Mouse (Mus musculus) adrenal gland, adult (tissue): ENCODE data around the gene Myl6b.
"Not testable (repeated sequence)": the region's sequence is repeated elsewhere in the genome, so short reads cannot be mapped to it uniquely, and the experiment has no call there.

ENCODE experiments used
- DNase-seq, 2 experiments: peaks; one replicate each; pipeline ENCODE4 v3.0.0; 2022 to 2023; ENCODE audit warnings: low spot score in 1 of 2; ENCODE audit not compliant: inconsistent age in 2 of 2

Gene Myl6b

DNA sequence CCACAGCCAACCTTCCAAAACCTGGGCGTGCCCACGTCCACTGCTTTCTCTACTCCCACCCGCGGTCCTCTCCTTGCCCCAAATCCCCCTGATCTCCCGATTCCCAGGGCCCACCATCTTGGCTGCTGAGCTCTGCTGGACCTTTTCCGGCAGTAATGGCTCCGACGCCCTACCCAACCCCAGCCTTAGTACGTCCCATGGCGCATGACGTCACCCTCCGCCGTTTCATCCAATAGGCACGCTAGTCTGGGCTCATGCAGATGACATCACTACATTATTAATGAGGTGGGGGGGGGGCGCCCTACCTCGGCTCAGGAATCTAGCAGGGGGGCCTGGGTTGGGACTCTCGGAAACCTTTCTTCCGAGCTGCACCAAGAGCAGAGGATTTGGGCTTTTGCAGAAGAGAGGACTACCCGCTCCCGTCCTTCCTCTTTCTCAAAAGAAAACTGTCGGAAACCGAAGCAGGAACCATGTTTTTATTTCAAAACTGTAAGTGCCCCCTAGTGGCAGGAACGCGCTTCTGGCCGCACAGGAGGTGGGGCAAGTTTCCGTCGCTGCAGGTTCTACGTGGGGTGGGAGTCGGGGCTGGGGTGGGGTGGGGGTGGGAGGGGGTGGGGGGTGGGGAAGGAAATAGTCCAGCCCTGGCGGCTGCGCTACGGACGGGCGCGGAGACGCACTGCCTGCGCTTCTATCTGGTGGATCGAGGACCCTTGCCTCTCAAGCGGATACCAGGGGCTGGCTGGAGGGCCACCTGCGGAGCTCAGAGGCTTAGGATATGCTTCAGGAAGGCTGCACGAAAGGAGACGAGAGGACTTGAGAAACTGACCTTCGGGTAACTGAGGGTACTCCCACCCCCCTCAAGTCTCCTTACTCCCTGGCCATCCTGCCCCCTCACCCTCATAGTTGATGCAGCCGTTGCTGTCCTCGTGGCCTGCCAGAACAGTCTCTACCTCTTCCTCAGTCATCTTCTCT lies 4.5 kb downstream of the Myl6b start, which contains the start of gene Myl6:
Myl6 (minus strand) TSS at position 451 of the 972 bp plus-strand sequence.
- peak; percentile 98 to 99 for DNase-seq

DNA sequence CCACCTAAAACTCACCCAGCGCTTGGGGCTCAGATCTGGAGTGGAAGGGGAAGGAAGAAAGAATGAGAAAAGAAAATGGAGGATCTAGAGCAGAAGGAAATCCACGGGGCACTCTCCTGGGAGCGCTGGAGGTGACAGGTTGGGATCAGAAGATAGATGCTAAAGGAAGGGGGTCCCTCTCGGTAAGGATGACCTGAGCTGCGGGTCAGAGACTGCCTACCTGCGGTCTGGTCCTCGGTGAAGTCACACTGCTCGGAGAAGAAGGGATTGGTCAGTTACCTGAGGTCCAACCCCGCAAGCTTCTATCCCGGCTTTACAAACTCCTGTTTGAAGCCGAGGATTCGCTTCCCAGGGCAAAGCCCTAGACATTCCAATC lies 5.2 kb downstream of the Myl6b start:
- DNase-seq: no peak

DNA sequence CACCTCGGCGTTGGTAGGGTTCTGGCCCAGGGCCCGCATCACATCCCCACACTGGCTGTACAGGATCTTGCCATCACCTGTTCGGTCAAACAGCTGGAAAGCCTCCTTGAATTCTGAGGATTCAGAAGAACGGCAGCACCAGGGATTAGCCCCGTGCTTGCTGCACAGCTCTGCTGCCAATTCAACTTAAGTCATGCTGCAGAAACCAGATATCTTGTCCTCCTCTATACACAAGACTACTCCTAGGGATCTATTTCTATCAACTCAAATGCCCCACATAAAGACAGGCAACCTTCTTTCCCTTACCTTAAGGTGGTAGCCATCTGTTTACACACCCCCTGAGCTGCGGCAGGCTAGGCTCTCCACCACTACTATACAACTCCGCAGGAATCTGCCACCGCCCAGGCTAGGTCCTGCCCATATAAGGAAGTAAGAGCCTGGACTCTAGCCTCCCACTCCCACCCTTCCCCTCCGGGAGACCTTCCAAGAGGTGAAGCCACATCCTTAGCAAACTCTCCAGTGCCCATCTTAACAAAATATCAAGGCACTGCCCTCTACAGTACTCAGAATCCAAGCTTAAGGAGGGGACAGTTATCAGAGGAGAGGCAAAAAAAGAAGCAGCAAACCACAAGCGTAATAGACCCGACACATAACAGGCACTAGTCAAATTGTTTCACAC lies 5.7 kb downstream of the Myl6b start:
- peak; percentile 75 to 88 for DNase-seq

DNA sequence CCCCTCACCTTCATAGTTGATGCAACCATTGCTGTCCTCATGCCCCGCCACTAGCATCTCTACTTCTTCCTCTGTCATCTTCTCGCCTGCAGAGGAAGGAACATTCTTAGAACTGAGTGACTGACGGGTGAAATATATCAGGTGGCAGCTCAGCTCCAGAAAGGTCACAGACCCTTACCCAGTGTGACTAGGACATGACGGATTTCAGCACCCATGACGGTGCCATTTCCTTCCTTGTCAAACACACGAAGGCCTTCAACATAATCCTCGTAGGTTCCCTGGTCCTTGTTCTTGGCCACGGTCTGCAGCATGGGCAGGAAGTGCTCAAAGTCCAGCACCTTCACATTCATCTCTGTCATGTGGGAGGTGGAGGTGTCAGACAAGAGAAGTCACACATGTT lies 6.4 kb downstream of the Myl6b start:
- not testable (repeated sequence) for DNase-seq

DNA sequence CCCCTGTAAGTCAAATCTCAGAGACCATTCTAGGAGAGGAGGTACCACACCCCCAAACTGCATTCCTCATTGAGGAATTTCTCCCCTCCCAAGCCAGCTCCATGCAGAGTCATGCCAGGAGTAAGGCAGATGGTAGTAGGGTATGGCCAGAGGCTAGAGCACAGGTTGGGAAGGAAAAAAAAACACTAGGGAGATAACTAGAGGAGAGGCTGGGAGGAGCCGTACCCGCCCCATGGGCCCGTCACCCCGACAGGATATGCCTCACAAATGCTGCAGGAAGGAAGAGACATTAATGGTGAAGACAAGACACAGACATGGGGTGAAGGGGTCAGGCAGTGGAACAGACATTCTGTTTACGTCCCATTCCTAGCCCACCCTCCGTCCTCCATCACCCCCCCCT lies 7.0 kb downstream of the Myl6b start:
- DNase-seq: peak; percentile 60 to 76

DNA sequence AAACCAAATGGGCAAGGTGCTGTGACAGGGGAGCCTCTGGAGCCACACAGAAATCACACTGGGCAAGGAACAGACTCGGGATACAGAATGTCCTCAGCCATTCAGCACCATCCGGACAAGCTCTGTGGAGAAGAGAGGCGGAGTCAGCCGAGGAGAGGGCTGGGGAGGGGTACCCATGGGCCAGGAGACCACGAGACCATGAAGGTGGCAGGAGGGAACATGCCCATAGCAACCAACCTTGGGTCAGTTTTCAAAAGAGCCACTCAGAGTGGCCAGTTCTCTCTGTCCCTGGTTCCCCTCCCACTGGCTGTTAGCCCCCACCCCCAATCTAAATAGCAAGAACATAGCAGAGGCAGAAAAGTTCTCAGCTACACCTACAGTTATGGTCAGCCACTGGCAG lies 7.6 kb downstream of the Myl6b start:
- peak in 1 of 2 experiments; percentile 51 for DNase-seq

DNA sequence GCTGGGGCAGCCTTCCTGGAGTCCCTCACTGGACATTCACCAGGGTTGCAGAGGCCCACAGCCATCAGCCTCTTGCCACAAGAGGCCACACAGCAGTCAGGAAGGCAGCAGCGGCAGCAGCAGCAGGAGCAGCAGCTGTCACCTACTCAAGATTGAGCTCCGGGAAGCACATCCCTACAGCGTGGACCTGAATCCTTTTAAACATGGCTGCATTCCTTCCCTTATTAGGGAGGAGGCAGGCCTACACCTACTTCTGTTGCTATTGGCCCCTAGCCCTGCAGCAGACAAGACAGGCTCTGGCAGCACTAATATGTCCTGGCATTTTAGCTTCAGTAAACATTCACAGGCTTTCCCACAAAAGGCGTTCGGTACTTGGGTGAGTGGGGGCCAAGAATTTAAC lies 8.3 kb downstream of the Myl6b start:
- peak in 1 of 2 experiments; percentile 55 for DNase-seq

DNA sequence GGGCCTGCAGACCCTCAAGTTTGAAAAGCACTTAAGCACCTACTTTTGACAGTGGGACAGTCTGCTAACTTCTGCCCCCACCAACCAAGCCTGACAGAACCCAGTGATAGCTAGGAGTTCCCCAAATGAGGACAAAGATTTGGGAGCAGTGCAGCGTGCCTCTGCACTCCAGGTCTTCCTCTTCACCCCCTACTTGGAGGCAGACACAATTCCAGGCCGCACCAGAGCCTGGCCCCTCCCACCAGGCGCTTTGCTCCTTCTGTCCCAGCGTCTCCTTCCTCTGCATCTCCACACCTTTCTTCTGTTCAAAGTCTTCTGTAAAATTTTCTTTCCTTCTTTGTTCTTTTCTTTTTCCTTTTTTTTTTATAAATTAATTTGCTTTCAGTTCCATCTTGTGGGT lies 8.7 kb downstream of the Myl6b start:
- peak; percentile 34 to 57 for DNase-seq

DNA sequence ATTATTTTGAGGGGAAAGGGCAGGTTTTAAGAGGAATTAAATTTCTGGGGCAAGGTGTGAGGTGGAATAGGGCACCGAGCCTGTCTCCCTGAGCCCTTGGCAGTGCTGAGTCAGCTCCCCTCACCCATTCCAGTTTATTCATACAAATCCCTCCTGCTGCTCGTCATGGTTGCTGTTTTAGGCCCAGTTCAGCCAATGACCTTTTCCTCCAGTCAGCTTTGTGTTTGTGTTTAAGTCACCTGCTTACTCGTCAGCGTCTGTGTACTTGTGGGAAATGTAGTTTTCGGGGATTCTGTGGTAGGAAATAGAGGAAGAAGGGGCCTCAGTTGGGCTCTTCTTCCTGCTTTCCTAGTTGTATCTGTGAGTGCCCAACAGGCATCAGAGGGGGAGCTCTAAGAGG lies 9.1 kb downstream of the Myl6b start:
- DNase-seq: peak; percentile 61 to 73

DNA sequence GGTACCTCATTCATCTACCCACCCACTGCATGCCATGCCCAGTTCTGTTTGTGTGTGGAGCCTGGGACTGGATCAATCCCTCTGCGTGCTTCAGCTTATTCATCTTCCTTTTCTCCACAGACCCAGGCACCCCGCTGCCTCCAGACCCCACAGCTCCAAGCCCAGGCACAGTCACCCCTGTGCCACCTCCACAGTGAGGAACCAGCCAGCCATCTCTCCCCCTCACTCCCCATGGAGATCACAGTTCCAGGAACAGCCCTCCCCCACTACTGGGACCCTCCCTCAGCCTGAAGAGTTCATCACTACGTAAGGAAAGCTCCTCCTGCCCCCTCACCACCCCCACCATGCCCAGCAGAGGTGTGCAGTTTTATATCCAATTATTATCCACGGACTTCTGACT lies 9.7 kb downstream of the Myl6b start:
- DNase-seq: peak; percentile 34 to 53

DNA sequence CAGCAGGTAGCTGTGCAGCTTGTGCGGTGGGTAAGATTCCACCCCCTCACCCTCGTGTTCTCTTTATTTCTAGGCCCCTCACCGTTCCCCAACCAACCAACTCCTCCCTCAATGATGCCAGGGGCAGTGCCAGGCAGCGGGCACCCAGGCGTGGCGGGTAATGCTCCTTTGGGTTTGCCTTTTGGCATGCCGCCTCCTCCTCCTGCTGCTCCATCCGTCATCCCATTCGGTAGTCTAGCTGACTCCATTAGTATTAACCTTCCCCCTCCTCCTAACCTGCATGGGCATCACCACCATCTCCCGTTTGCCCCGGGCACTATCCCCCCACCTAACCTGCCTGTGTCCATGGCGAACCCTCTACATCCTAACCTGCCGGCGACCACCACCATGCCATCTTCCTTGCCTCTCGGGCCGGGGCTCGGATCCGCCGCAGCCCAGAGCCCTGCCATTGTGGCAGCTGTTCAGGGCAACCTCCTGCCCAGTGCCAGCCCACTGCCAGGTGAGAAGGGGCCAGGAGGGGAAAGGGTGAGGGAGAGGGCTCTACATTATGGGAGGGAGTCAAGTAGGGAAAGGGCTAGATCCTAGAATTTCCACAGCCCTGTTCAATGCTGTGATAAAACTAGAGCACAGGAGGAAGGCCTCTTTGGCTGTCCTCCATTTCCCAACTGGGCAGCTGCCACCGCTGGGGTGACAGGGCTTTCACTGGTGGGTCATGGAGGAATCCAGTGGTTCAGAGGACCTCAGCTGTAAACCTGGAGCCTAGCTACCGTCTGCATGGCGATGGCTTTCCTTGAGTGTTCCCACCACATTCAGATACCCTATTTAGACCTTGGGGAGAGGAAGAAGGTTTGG lies 10.4 kb downstream of the Myl6b start:
- peak in 1 of 2 experiments; percentile 58 for DNase-seq

DNA sequence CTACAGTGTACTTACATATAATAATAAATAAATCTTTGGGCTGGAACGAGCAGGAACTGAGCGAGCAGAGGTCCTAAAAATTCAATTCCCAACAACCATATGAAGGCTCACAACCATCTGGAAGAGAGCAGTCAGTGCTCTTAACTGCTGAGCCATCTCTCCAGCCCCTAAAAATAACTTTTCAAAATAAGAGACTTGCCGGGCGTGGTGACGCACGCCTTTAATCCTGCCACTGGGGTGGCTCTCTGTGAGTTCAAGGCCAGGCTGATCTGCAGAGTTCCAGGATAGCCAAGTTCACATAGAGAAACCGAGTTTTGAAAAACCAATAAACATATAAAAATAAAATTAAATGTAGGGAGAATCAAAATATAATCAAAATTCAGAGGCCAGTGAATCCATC lies 12.1 kb downstream of the Myl6b start:
- DNase-seq: peak; percentile 80 to 85

DNA sequence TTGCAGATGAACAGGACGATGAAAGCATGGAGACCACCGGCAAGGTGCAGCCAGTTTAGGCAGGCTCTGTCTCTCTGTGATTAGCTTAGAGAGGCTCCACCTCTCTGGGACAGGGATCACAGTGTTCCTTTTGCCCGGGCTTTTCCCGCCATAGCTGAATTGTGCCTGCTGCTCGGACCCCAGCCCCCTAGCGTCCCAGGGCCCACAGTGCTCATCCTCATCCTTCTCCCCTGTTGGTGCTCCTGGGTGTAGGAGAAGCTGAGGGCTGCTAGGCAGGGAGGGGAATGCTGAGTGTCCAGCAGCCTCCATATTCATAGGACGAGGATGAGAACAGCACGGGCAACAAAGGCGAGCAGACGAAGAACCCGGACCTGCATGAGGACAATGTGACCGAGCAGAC lies 24.1 kb downstream of the Myl6b start:
- DNase-seq: no peak

DNA sequence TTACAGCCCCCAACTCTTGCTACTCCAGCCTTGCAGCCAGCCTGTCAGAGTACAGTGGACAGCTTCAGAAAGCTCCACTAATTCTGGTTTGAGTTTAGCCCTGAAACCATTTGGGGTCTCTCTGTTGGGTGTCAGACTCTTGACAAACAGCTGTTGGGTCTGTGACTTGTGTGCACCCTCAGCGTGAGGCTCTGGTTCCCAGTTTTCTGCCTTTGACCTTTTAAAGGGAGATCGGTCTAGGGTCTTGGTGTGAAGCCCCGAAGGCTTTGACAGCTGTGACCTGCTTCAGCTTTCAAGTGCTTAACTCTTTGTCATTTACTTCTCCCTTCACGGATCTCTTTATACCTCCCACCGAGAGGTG lies 38.2 kb downstream of the Myl6b start:
- peak in 1 of 2 experiments; percentile 50 for DNase-seq

DNA sequence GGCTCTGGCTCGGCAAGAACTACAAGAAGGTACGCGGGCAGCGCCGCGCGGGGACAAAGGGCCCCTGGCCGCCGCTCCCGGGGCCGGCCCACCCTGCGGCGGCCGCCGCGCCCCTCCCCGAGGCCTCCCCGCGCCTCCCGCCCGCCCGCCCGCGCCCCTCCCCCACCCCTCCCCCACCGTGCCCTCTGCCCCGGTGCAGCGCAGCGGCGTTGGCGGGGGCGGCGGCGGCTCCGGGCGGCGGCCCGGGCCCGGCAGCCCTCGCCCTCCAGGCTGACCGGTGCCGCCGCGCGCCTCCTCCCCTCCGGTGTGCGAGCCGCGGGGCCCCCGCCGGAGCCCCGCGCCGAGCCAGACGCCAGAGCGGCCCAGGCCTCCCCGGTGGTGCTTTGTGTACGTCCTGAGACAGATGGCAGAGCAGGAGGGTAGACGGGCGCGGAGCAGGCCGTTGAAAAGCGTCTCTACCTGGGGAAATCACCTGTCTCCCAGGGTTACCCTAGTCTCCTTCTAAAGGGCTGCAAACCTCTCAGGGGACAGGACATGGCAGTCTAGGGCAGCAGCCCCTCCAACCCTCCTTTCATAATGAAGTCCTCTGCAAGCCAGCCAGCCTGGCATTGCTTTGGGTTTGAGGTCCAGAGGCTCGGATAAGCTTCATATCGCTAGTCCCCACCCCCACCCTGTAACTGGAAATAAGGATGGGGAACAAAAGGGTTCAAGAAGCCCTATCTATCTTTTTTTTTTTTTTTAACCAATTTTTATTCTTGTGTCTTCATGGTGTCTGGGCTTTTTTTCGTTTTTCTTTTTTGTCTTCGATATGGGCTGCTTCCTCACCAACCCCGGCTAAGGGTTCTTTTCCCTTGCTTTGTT lies 38.8 kb downstream of the Myl6b start:
- peak; percentile 60 to 84 for DNase-seq

DNA sequence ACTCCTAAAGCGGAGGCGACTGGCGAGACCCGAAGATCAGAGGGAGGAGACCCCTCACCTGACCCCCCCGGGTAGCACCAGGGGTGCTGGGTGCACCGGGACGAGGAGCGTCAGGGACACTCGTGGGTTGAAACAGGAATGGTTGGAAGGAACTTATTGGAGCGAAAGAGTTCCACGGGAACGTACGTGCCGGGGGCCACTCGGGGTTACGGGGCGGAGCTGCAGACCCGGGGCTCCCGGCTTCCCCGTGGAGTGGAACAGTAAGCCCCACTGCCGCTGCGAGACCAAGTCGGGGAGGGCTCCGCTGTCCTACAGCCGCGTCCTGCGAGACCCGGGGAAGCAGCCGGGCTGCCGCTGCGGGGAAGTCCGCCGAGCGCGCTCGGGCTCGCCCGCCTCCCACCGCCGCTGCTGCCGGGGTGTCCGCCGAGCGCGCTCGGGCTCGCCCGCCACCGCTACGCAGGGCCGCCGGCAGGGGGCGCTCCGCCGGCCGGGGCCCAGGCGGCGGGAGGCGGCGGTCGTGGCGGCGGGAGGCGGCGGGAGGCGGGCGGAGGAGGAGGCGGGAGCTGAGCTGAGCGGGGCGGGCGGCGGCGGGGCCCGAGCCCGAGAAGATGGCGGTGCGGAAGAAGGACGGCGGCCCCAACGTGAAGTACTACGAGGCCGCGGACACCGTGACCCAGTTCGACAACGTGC lies 39.6 kb downstream of the Myl6b start, which contains the start of gene Smarcc2:
Smarcc2 (plus strand) TSS at position 530 of the 690 bp plus-strand sequence.
- peak; percentile 91 to 95 for DNase-seq

DNA sequence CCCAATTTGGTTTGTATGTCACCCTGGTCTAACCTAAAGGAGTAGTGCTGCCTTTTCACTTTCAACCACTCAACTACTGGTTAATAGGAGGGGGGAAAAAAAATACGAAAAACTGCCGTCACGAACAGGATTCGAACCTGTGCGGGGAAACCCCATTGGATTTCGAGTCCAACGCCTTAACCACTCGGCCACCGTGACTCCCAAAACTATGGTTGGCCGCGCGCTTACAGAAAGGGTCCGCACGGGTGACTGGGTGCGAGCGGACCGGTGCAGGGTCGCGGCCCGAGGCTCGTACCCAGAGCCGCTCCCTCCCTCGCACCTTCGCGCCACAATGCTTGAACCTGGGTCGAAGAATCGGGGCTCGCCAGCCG lies 40.2 kb downstream of the Myl6b start:
- DNase-seq: peak; percentile 91 to 99

DNA sequence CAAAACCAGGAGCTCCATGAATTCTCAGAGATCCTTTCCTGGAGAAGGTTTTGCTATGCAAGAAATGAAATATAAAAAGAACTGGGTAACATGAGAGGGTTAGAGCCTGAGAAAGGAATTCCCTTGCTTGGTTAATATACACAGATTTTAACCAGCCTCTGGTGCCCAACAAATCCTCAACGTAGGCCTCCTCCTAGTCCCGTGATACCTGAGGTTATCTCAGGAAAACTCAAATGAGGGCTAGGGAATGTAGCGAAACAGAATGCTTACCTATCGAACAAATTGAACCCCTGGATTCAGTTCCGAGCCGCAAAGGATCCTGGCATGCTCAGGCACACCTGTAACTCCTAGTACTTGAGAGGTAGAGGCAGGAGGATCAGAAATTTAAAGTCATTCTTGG lies 40.8 kb downstream of the Myl6b start:
- no peak for DNase-seq

DNA sequence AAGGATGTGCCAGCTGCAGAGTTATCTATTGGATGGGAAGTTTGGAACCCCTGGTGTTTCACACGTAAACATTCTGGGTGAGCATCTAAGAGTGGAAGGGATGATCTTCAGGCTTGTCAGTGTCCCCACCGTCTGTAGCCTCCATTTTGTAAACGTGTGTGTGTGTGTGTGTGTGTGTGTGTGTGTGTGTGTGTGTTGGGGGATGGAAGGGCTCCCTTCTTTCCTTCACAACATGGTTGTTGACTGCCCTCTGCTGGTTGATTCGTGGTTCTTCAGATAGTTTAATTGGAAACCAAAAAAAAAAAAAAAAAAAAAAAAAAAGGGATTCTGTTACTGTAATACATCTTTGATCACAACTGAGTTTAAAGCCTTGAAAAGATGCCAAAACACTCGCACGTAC lies 43.2 kb downstream of the Myl6b start:
- peak; percentile 61 to 88 for DNase-seq

DNA sequence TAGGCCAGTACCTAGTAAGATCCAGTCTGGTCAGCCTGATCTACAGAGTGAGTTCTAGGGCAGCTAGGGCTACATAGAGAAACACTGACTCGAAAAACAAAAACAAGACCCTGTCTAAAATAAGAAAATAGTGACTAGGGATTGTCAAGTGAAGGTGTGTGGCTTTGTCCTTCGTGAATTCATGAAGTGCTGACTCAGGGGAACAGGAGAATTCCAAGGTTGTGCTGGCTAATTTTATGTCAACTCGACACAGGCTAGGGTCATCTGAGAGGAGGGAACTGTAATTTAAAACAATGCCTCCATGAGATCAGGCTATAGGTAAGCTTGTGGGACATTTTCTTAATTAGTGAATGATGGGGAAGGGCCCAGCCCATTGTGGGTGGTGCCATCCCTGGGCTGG lies 44.0 kb downstream of the Myl6b start:
- no peak for DNase-seq
